In the genomic region with DNA sequence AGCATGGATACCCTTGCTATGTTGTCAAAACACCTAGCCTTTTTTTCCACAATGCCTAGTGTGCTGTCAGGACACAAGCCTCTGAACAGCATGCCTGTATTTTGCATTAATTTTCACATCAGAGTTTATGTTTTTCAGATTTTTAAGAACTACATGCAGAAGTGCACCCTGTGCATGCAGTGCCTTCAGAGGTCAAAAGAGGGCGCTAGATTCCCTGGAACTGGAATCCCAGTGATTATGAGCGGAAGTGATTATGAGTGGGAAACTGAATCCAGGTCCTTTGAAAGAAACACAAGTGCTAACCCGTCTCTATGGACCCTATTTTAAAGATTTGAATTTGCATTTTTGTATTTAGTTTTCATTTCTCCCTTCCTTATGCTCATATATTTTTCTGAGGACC, we compare ENCODE assay signal across 8 mouse cellular contexts. TPM values are rescaled to one million over a fixed set of nuclear protein-coding genes. Genes with fewer than 3 reads are reported as not detected.
DNase-seq lines count a peak whose midpoint lies in the region; TF ChIP-seq lines count a peak whose summit lies in the region.

No protein-coding gene starts in this region.

- no peak overlapping the region for H3K27ac ChIP-seq in cortical plate, adult 2 months (ENCODE audit: insufficient read depth, low read length)

- no peak for TF ChIP-seq POLR2A in cortical plate, adult 2 months (IDR thresholded peaks at IDR 0.05; ENCODE audit: extremely low read depth, insufficient read depth, low read length)

- peak; percentile 35; the same call in 1 of the 2 replicates for TF ChIP-seq CTCF in cortical plate, adult 2 months (IDR thresholded peaks at IDR 0.05; ENCODE audit: extremely low read depth, insufficient read depth, low read length)

- H3K4me1 ChIP-seq in cortical plate, adult 2 months (ENCODE audit: control insufficient read depth, insufficient read depth, low read length) = no peaks in the 10 kb centered on the region

- no peak overlapping the region for H3K4me3 ChIP-seq in cortical plate, adult 2 months (ENCODE audit: insufficient read depth, low read length)

- peak; percentile 21 for DNase-seq in adrenal gland, postnatal 14 days
- DNase-seq in adrenal gland, adult 2 months = no peak
- peak; percentile 2 for DNase-seq in layer of hippocampus, adult 11-12 months (ENCODE audit: low spot score)
- no peak for DNase-seq in layer of hippocampus, adult 8-10 months (ENCODE audit: low spot score in 2 of 2)
- DNase-seq in CD4-positive, CD25-positive, alpha-beta regulatory T cell, adult 2 months (ENCODE audit: low read depth, low spot score) = peak; percentile 56
- peak; percentile 40 for DNase-seq in lung, postnatal 14 days
- DNase-seq in urinary bladder, postnatal 36 days (ENCODE audit: low spot score in 2 of 2) = no peak

RNA-seq across cellular contexts. Expression of a gene that starts 58.9 kb away (rescaled TPM):
- total RNA-seq in adrenal gland, postnatal 14 days (2021) = 24.2 and 26.8 TPM in 2 replicates
- 10 to 100 TPM; 25.8 to 26.3 TPM for total RNA-seq in adrenal gland, adult 2 months (2021)
- polyA plus RNA-seq in adrenal gland, adult 2 months (2012; rRNA removed) = 0.52 and 0.76 TPM in 2 replicates
- 10 to 100 TPM; 27.9 to 29.4 (median 28.2) TPM for total RNA-seq in layer of hippocampus, adult 8-10 months (2022)
- polyA plus RNA-seq in cortical plate, adult 2 months (2012; rRNA removed) = 16.5 and 18.5 TPM in 2 replicates

Comparison
In these comparisons a context has a peak if more than half of its experiments do, and no peak if none do; other contexts are left out.
1. DNase-seq: peak in adrenal gland, postnatal 14 days (single experiment), layer of hippocampus, adult 11-12 months (single experiment), CD4-positive, CD25-positive, alpha-beta regulatory T cell, adult 2 months (single experiment) and lung, postnatal 14 days (single experiment); none in adrenal gland, adult 2 months (single experiment), layer of hippocampus, adult 8-10 months (0 of 2) and urinary bladder, postnatal 36 days (0 of 2).